Mouse (Mus musculus) small intestine, adult 2 months (tissue): ENCODE measurements at regions not wholly inside any gene's neighbourhood (a gene's known extent, or its start where the extent isn't known, plus 50 kb on each side); places are given as distances from the start of the nearest gene placed in this dataset.

ENCODE experiments used
- H3K27ac ChIP-seq: fragments of 200-500 bp; 2 replicates; pipeline ENCODE4 v1.5.1; 2012; ENCODE audit warnings: low read depth, low read length, control low read depth, inconsistent platforms; ENCODE audit not compliant: insufficient read depth
- H3K27me3 ChIP-seq: fragments of 200-500 bp; 2 replicates; pipeline ENCODE4 v1.6.1; 2012; ENCODE audit warnings: mild to moderate bottlenecking, moderate library complexity, low read length, inconsistent platforms; ENCODE audit not compliant: control insufficient read depth, insufficient read depth
- H3K36me3 ChIP-seq: fragments of 200-500 bp; 2 replicates; pipeline ENCODE4 v1.6.1; 2012; ENCODE audit warnings: mild to moderate bottlenecking, low read length, control low read depth, inconsistent platforms; ENCODE audit not compliant: control insufficient read depth, insufficient read depth
- H3K4me1 ChIP-seq: fragments of 200-500 bp; 2 replicates; pipeline ENCODE4 v1.6.1; 2012; ENCODE audit warnings: low read length, inconsistent platforms, mixed read lengths; ENCODE audit not compliant: control insufficient read depth, insufficient read depth, insufficient read length
- H3K4me3 ChIP-seq: fragments of 200-500 bp; 2 replicates; pipeline ENCODE4 v1.5.1; 2012; ENCODE audit warnings: low read depth, mild to moderate bottlenecking, control low read depth, inconsistent platforms, low read length, moderate library complexity
- CTCF ChIP-seq: fragments of 200-500 bp; IDR thresholded peaks from 2 replicates; pipeline ENCODE4 v1.5.1; 2012; ENCODE audit warnings: low read depth, mild to moderate bottlenecking, control low read depth, inconsistent platforms, low read length, moderate library complexity, mixed read lengths; ENCODE audit not compliant: insufficient replicate concordance, insufficient read length; ENCODE audit errors: extremely low read depth
- POLR2A ChIP-seq: fragments of 200-500 bp; IDR thresholded peaks from 2 replicates; pipeline ENCODE4 v1.6.1; 2012; ENCODE audit warnings: low read depth, mild to moderate bottlenecking, control low read depth, inconsistent platforms, low read length, moderate library complexity
- WGBS: fragments of 180-500 bp; shearing (Covaris S2); methylation state at CpG from one replicate; pipeline ENCODE4 v1.1.7; 2018; 5-methylcytosine and 5-hydroxymethylcytosine counted together

GRCm38 (mm10) chr13:97639656-97640055 lies 120.8 kb downstream of the Gm10260 start:
- 34% methylated on average over 3 of the region's 3 CpGs for WGBS
- TF ChIP-seq POLR2A (no peak), CTCF (no peak)
- no peak overlapping the region for H3K4me3 ChIP-seq
- peaks cover 6% of the 10 kb centered on the region; the same call in 1 of the 2 replicates for H3K4me1 ChIP-seq
- H3K36me3 ChIP-seq = no peaks in the 10 kb centered on the region
- H3K27me3 ChIP-seq = no peaks in the 10 kb centered on the region
- peak overlapping the region; percentile 4; the same call in 1 of the 2 replicates for H3K27ac ChIP-seq

GRCm38 (mm10) chr13:97638457-97639088 lies 121.9 kb downstream of the Gm10260 start:
- TF ChIP-seq POLR2A (no peak), CTCF (no peak)
- 43% methylated on average over 5 of the region's 5 CpGs for WGBS
- no peak overlapping the region for H3K27ac ChIP-seq

GRCm38 (mm10) chr13:97637506-97637905 lies 122.9 kb downstream of the Gm10260 start:
- TF ChIP-seq CTCF (no peak), POLR2A (no peak)
- 87% methylated on average over 6 of the region's 6 CpGs for WGBS
- H3K4me3 ChIP-seq = no peak overlapping the region
- no peaks in the 10 kb centered on the region for H3K36me3 ChIP-seq
- peaks cover 5% of the 10 kb centered on the region; the same call in 1 of the 2 replicates for H3K4me1 ChIP-seq
- no peaks in the 10 kb centered on the region for H3K27me3 ChIP-seq
- H3K27ac ChIP-seq = no peak overlapping the region

More at GRCm38 (mm10) chr13:97638457-97639088, 121.9 kb downstream of the Gm10260 start:
- H3K4me3 ChIP-seq = no peak overlapping the region
- H3K27me3 ChIP-seq = no peaks in the 10 kb centered on the region
- peaks cover 5% of the 10 kb centered on the region; the same call in 1 of the 2 replicates for H3K4me1 ChIP-seq
- no peaks in the 10 kb centered on the region for H3K36me3 ChIP-seq

- TF ChIP-seq POLR2A (no peak), CTCF (no peak)
- 85% methylated on average over 8 of the region's 8 CpGs for WGBS
These were observed 126.2 kb downstream of the Gm10260 start for GRCm38 (mm10) chr13:97634041-97634788.

GRCm38 (mm10) chr13:97633551-97633950 lies 126.9 kb downstream of the Gm10260 start:
- Histone ChIP-seq H3K36me3 (no peaks in the 10 kb centered on the region), H3K27me3 (no peaks in the 10 kb centered on the region), H3K4me1 (no peaks in the 10 kb centered on the region), H3K27ac (no peak overlapping the region), H3K4me3 (no peak overlapping the region)
- WGBS = 83% methylated on average over 4 of the region's 4 CpGs
- no peak for TF ChIP-seq POLR2A
- TF ChIP-seq CTCF = no peak

More at GRCm38 (mm10) chr13:97634041-97634788, 126.2 kb downstream of the Gm10260 start:
- no peaks in the 10 kb centered on the region for H3K27me3 ChIP-seq
- H3K4me1 ChIP-seq = peaks cover under 1% of the 10 kb centered on the region; the same call in 1 of the 2 replicates
- H3K36me3 ChIP-seq = no peaks in the 10 kb centered on the region
- no peak overlapping the region for H3K4me3 ChIP-seq
- H3K27ac ChIP-seq = no peak overlapping the region

GRCm38 (mm10) chr13:97631872-97632402 lies 128.5 kb downstream of the Gm10260 start:
- Histone ChIP-seq H3K4me1 (no peaks in the 10 kb centered on the region), H3K27me3 (no peaks in the 10 kb centered on the region), H3K36me3 (no peaks in the 10 kb centered on the region), H3K4me3 (no peak overlapping the region), H3K27ac (no peak overlapping the region)
- TF ChIP-seq CTCF (no peak), POLR2A (no peak)
- WGBS = 77% methylated on average over 13 of the region's 13 CpGs

GRCm38 (mm10) chr13:97630921-97631320 lies 129.5 kb downstream of the Gm10260 start:
- no peaks in the 10 kb centered on the region for H3K36me3 ChIP-seq
- no peaks in the 10 kb centered on the region for H3K27me3 ChIP-seq
- H3K4me3 ChIP-seq = no peak overlapping the region
- H3K4me1 ChIP-seq = no peaks in the 10 kb centered on the region
- no peak for TF ChIP-seq POLR2A
- TF ChIP-seq CTCF = no peak
- 80% methylated on average over 5 of the region's 5 CpGs for WGBS
- no peak overlapping the region for H3K27ac ChIP-seq
